11 mouse cellular contexts compared by ENCODE assay signal in genomic region chr2:32437612-32438166, GRCm38 (mm10). TPM values are rescaled to one million over a fixed set of nuclear protein-coding genes. Genes with fewer than 3 reads are reported as not detected.
DNase-seq lines count a peak whose midpoint lies in the region; ATAC-seq lines count a peak whose summit lies in the region.
"Had no signal": no experiment of that assay in that cellular context is flagged by ENCODE, and none has a peak within 500 bp of the region (broad histone marks: within the 10 kb centered on the region; RNA-seq: fewer than 3 reads in every experiment).

No protein-coding gene starts in this region.

- no peaks in the 10 kb centered on the region for H3K27me3 ChIP-seq in heart, embryonic 13.5 days (replicated peaks)
- H3K27me3 ChIP-seq in forebrain, embryonic 13.5 days = no peaks in the 10 kb centered on the region
- H3K27me3 ChIP-seq in limb, embryonic 15.5 days = no peaks in the 10 kb centered on the region

- H3K4me1 ChIP-seq in heart, embryonic 13.5 days = peaks cover 57% of the 10 kb centered on the region
- peaks cover 51% of the 10 kb centered on the region for H3K4me1 ChIP-seq in forebrain, embryonic 13.5 days
- 0 out of 2 replicates have a peak, but pooled peaks cover 5% of the 10 kb centered on the region for H3K4me1 ChIP-seq in limb, embryonic 15.5 days

- H3K36me3 ChIP-seq in heart, embryonic 13.5 days = no peaks in the 10 kb centered on the region
- no peaks in the 10 kb centered on the region for H3K36me3 ChIP-seq in forebrain, embryonic 13.5 days (ENCODE audit: poor library complexity, severe bottlenecking)
- H3K36me3 ChIP-seq in limb, embryonic 15.5 days = no peaks in the 10 kb centered on the region

- 67% methylated on average over 2 of the region's 2 CpGs for WGBS in heart, embryonic 13.5 days
- 72% methylated on average over 2 of the region's 2 CpGs for WGBS in forebrain, embryonic 13.5 days
- 77% methylated on average over 2 of the region's 2 CpGs for WGBS in limb, embryonic 15.5 days

- H3K9ac ChIP-seq in heart, embryonic 13.5 days = peak overlapping the region; percentile 20; the same call in 1 of the 2 replicates
- 0 out of 2 replicates have a peak overlapping the region, but pooled peaks have one; percentile 30 for H3K9ac ChIP-seq in forebrain, embryonic 13.5 days
- no peak overlapping the region for H3K9ac ChIP-seq in limb, embryonic 15.5 days

- no peak overlapping the region for H3K4me3 ChIP-seq in heart, embryonic 13.5 days
- no peak overlapping the region for H3K4me3 ChIP-seq in forebrain, embryonic 13.5 days
- no peak overlapping the region for H3K4me3 ChIP-seq in limb, embryonic 15.5 days

- H3K9me3 ChIP-seq in heart, embryonic 13.5 days = no peaks in the 10 kb centered on the region
- no peaks in the 10 kb centered on the region for H3K9me3 ChIP-seq in forebrain, embryonic 13.5 days (replicated peaks)
- no peaks in the 10 kb centered on the region for H3K9me3 ChIP-seq in limb, embryonic 15.5 days

- H3K27ac ChIP-seq in heart, embryonic 13.5 days (replicated peaks) = peak overlapping the region; percentile 84
- H3K27ac ChIP-seq in forebrain, embryonic 13.5 days = peak overlapping the region; percentile 85
- peak overlapping the region; percentile 39 for H3K27ac ChIP-seq in limb, embryonic 15.5 days

- DNase-seq in heart, adult 18-20 months = no peak
- DNase-seq in 3T3-L1 (ENCODE audit: low read depth, low spot score) = peak; percentile 43
- DNase-seq: cerebellum, adult 18-20 months had no signal

- H3K4me2 ChIP-seq in heart, embryonic 13.5 days = no peak overlapping the region
- peak overlapping the region; percentile 6; the same call in 1 of the 2 replicates for H3K4me2 ChIP-seq in forebrain, embryonic 13.5 days
- H3K4me2 ChIP-seq in limb, embryonic 15.5 days = no peak overlapping the region

- ATAC-seq in heart, embryonic 13.5 days (ENCODE audit: extremely low read depth, insufficient number of reproducible peaks, low FRiP score, low TSS enrichment) = no peak
- no peak for ATAC-seq in forebrain, embryonic 13.5 days
- no peak for ATAC-seq in limb, embryonic 15.5 days (ENCODE audit: insufficient number of reproducible peaks, low FRiP score, low TSS enrichment, low read depth)
- ATAC-seq in granulocyte monocyte progenitor cell, adult 5-6 weeks (replicated peaks; ENCODE audit: poor library complexity, severe bottlenecking) = no peak
- ATAC-seq in erythroid progenitor cell, adult 5-6 weeks (replicated peaks; ENCODE audit: low FRiP score, poor library complexity, severe bottlenecking) = no peak
- no peak for ATAC-seq in frontal cortex, adult (ENCODE audit: low TSS enrichment)
- ATAC-seq: activated CD4-positive, CD25-positive, alpha-beta regulatory T cell, adult 4 months; CD4-positive, CD25-positive, alpha-beta regulatory T cell, adult 4 months had no signal

RNA-seq across cellular contexts. Expression of gene Naif1, which starts 12.6 kb away (rescaled TPM):
- polyA plus RNA-seq in heart, embryonic 13.5 days (2015; fragmentation: Nextera tagmentation; extraction: Ambion mirVana) = 4.2 and 5.0 TPM in 2 replicates
- total RNA-seq in heart, adult 18-20 months (2021) = 1 to 10 TPM; 3.0 to 3.1 TPM
- 5.4 and 5.6 TPM in 2 replicates for polyA plus RNA-seq in forebrain, embryonic 13.5 days (2015; fragmentation: Nextera tagmentation; extraction: Ambion mirVana)
- polyA plus RNA-seq in limb, embryonic 15.5 days (2015; fragmentation: Nextera tagmentation; extraction: Ambion mirVana) = 5.6 and 6.0 TPM in 2 replicates
- total RNA-seq in granulocyte monocyte progenitor cell, adult 5-6 weeks (2014; fragmentation: Nextera tagmentation) = 3.7 and 4.6 TPM in 2 replicates
- total RNA-seq in granulocyte monocyte progenitor cell, adult 5-6 weeks (2017) = 3.0 and 4.8 TPM in 2 replicates
- 4.0 TPM in 1 of 2 replicates, not detected in the other for total RNA-seq in erythroid progenitor cell, adult 5-6 weeks (2015; ENCODE audit: low replicate concordance)
- total RNA-seq in erythroid progenitor cell, adult 5-6 weeks (2017; ENCODE audit: low replicate concordance) = 0.23 and 2.1 TPM in 2 replicates

RNA-seq across cellular contexts. Expression of gene Slc25a25, which starts 13.6 kb away (rescaled TPM):
- polyA plus RNA-seq in heart, embryonic 13.5 days (2015; fragmentation: Nextera tagmentation; extraction: Ambion mirVana) = 10.7 and 10.9 TPM in 2 replicates
- total RNA-seq in heart, adult 18-20 months (2021) = 10 to 100 TPM in 1 of 2 experiments, 1 to 10 TPM in 1; 8.4 to 11.5 TPM
- 37.4 and 42.4 TPM in 2 replicates for polyA plus RNA-seq in forebrain, embryonic 13.5 days (2015; fragmentation: Nextera tagmentation; extraction: Ambion mirVana)
- 17.1 and 17.5 TPM in 2 replicates for polyA plus RNA-seq in limb, embryonic 15.5 days (2015; fragmentation: Nextera tagmentation; extraction: Ambion mirVana)
- total RNA-seq in granulocyte monocyte progenitor cell, adult 5-6 weeks (2014; fragmentation: Nextera tagmentation) = 7.1 and 19.9 TPM in 2 replicates
- 8.1 and 14.6 TPM in 2 replicates for total RNA-seq in granulocyte monocyte progenitor cell, adult 5-6 weeks (2017)
- 5.4 and 7.2 TPM in 2 replicates for total RNA-seq in erythroid progenitor cell, adult 5-6 weeks (2015; ENCODE audit: low replicate concordance)
- 14.8 and 19.0 TPM in 2 replicates for total RNA-seq in erythroid progenitor cell, adult 5-6 weeks (2017; ENCODE audit: low replicate concordance)

RNA-seq across cellular contexts. Expression of gene Ptges2, which starts 42.0 kb away (rescaled TPM):
- polyA plus RNA-seq in heart, embryonic 13.5 days (2015; fragmentation: Nextera tagmentation; extraction: Ambion mirVana) = 35.3 and 36.1 TPM in 2 replicates
- total RNA-seq in heart, adult 18-20 months (2021) = 10 to 100 TPM; 60.2 to 68.5 TPM
- polyA plus RNA-seq in forebrain, embryonic 13.5 days (2015; fragmentation: Nextera tagmentation; extraction: Ambion mirVana) = 28.5 and 30.1 TPM in 2 replicates
- 24.9 and 26.0 TPM in 2 replicates for polyA plus RNA-seq in limb, embryonic 15.5 days (2015; fragmentation: Nextera tagmentation; extraction: Ambion mirVana)
- total RNA-seq in granulocyte monocyte progenitor cell, adult 5-6 weeks (2014; fragmentation: Nextera tagmentation) = 17.8 and 32.2 TPM in 2 replicates
- total RNA-seq in granulocyte monocyte progenitor cell, adult 5-6 weeks (2017) = 15.2 and 23.4 TPM in 2 replicates
- 0.42 and 0.72 TPM in 2 replicates for total RNA-seq in erythroid progenitor cell, adult 5-6 weeks (2015; ENCODE audit: low replicate concordance)
- 0.51 TPM in 1 of 2 replicates, not detected in the other for total RNA-seq in erythroid progenitor cell, adult 5-6 weeks (2017; ENCODE audit: low replicate concordance)

RNA-seq across cellular contexts. Expression of gene Lcn2, which starts 49.6 kb away (rescaled TPM):
- polyA plus RNA-seq in heart, embryonic 13.5 days (2015; fragmentation: Nextera tagmentation; extraction: Ambion mirVana) = 0.91 and 0.98 TPM in 2 replicates
- 1 to 10 TPM; 4.8 to 5.6 TPM for total RNA-seq in heart, adult 18-20 months (2021)
- 0.20 TPM in 1 of 2 replicates, not detected in the other for polyA plus RNA-seq in forebrain, embryonic 13.5 days (2015; fragmentation: Nextera tagmentation; extraction: Ambion mirVana)
- polyA plus RNA-seq in limb, embryonic 15.5 days (2015; fragmentation: Nextera tagmentation; extraction: Ambion mirVana) = 3.2 and 3.9 TPM in 2 replicates
- total RNA-seq in granulocyte monocyte progenitor cell, adult 5-6 weeks (2014; fragmentation: Nextera tagmentation) = 24.8 and 50.9 TPM in 2 replicates
- 51.1 and 62.2 TPM in 2 replicates for total RNA-seq in granulocyte monocyte progenitor cell, adult 5-6 weeks (2017)
- 1,234 and 1,375 TPM in 2 replicates for total RNA-seq in erythroid progenitor cell, adult 5-6 weeks (2015; ENCODE audit: low replicate concordance)
- total RNA-seq in erythroid progenitor cell, adult 5-6 weeks (2017; ENCODE audit: low replicate concordance) = 165 and 167 TPM in 2 replicates
- polyA plus RNA-seq: activated CD4-positive, CD25-positive, alpha-beta regulatory T cell, adult 4 months; CD4-positive, CD25-positive, alpha-beta regulatory T cell, adult 4 months had no signal

RNA-seq across cellular contexts. Expression of gene 1110008P14Rik, which starts 56.0 kb away (rescaled TPM):
- 47.5 and 49.0 TPM in 2 replicates for polyA plus RNA-seq in heart, embryonic 13.5 days (2015; fragmentation: Nextera tagmentation; extraction: Ambion mirVana)
- 10 to 100 TPM; 43.2 to 50.5 TPM for total RNA-seq in heart, adult 18-20 months (2021)
- polyA plus RNA-seq in forebrain, embryonic 13.5 days (2015; fragmentation: Nextera tagmentation; extraction: Ambion mirVana) = 59.6 and 60.4 TPM in 2 replicates
- polyA plus RNA-seq in limb, embryonic 15.5 days (2015; fragmentation: Nextera tagmentation; extraction: Ambion mirVana) = 58.0 and 67.7 TPM in 2 replicates
- 11.7 and 20.7 TPM in 2 replicates for total RNA-seq in granulocyte monocyte progenitor cell, adult 5-6 weeks (2014; fragmentation: Nextera tagmentation)
- 5.5 and 11.2 TPM in 2 replicates for total RNA-seq in granulocyte monocyte progenitor cell, adult 5-6 weeks (2017)
- total RNA-seq in erythroid progenitor cell, adult 5-6 weeks (2015; ENCODE audit: low replicate concordance) = 5.8 and 7.5 TPM in 2 replicates
- 3.7 and 7.2 TPM in 2 replicates for total RNA-seq in erythroid progenitor cell, adult 5-6 weeks (2017; ENCODE audit: low replicate concordance)

Comparison
In these comparisons a context has a peak if more than half of its experiments do, and no peak if none do; other contexts are left out.
1. RNA of gene Ptges2, which starts 42.0 kb away (total RNA-seq): 60.2 to 68.5 TPM in heart, adult 18-20 months and 15.2 to 32.2 TPM in granulocyte monocyte progenitor cell, adult 5-6 weeks; 0.42 to 0.72 TPM in erythroid progenitor cell, adult 5-6 weeks; every median in the first group is over 4 times any median in the second.
2. Peak in every context shown above with its lines, with median percentiles within 50 percentile points of each other: H3K27ac ChIP-seq.